ENCODE assay signal across 15 mouse cellular contexts in genomic region chr10:22633406-22634306, GRCm38 (mm10). TPM values are rescaled to one million over a fixed set of nuclear protein-coding genes. Genes with fewer than 3 reads are reported as not detected.
A peak's percentile ranks its signal among the peaks of the same experiment; 100 is the strongest.
DNase-seq lines count a peak whose midpoint lies in the region; ATAC-seq and TF ChIP-seq lines count a peak whose summit lies in the region.
"Had no signal": no experiment of that assay in that cellular context is flagged by ENCODE, and none has a peak within 500 bp of the region (broad histone marks: within the 10 kb centered on the region; RNA-seq: fewer than 3 reads in every experiment).

No protein-coding gene starts in this region.

- no peaks in the 10 kb centered on the region for H3K27me3 ChIP-seq in hindbrain, embryonic 10.5 days (ENCODE audit: insufficient read depth, poor library complexity, severe bottlenecking)
- no peaks in the 10 kb centered on the region for H3K27me3 ChIP-seq in hindbrain, postnatal 0 days (ENCODE audit: insufficient read depth, low read length)
- H3K27me3 ChIP-seq in neural tube, embryonic 13.5 days: no peaks in the 10 kb centered on the region
- H3K27me3 ChIP-seq in hindbrain, embryonic 12.5 days: no peaks in the 10 kb centered on the region
- H3K27me3 ChIP-seq in neural tube, embryonic 14.5 days (ENCODE audit: control insufficient read depth, insufficient read depth, low read length): no peaks in the 10 kb centered on the region
- H3K27me3 ChIP-seq: heart, embryonic 12.5 days; liver, embryonic 15.5 days had no signal

- H3K4me2 ChIP-seq in hindbrain, postnatal 0 days (ENCODE audit: low read depth, low read length): no peak overlapping the region
- no peak overlapping the region for H3K4me2 ChIP-seq in neural tube, embryonic 13.5 days
- H3K4me2 ChIP-seq in hindbrain, embryonic 12.5 days (replicated peaks): no peak overlapping the region
- no peak overlapping the region for H3K4me2 ChIP-seq in neural tube, embryonic 14.5 days (ENCODE audit: low read depth, low read length)
- H3K4me2 ChIP-seq: heart, embryonic 12.5 days; liver, embryonic 15.5 days had no signal

- no peak overlapping the region for H3K9ac ChIP-seq in hindbrain, postnatal 0 days (replicated peaks; ENCODE audit: low read length)
- H3K9ac ChIP-seq in neural tube, embryonic 13.5 days: no peak overlapping the region
- H3K9ac ChIP-seq in hindbrain, embryonic 12.5 days: no peak overlapping the region
- H3K9ac ChIP-seq in neural tube, embryonic 14.5 days (replicated peaks; ENCODE audit: low read depth, low read length): no peak overlapping the region
- H3K9ac ChIP-seq: heart, embryonic 12.5 days; liver, embryonic 15.5 days had no signal

- DNase-seq in hindbrain, embryonic 10.5 days (ENCODE audit: low spot score): no peak
- DNase-seq in hindbrain, postnatal 0 days (ENCODE audit: low spot score): no peak
- no peak for DNase-seq in neural tube, embryonic 10.5 days (ENCODE audit: extremely low spot score, low spot score)
- DNase-seq in kidney, adult 8-10 months: no peak
- DNase-seq: adrenal gland, postnatal 14 days; cerebellum, adult 8-10 months; kidney, adult 2 months; lung, postnatal 36 days had no signal

- no peak for ATAC-seq in hindbrain, postnatal 0 days
- peak; percentile 63; the same call in 1 of the 2 replicates for ATAC-seq in neural tube, embryonic 13.5 days (ENCODE audit: low read depth)
- peak; percentile 72; the same call in 1 of the 2 replicates for ATAC-seq in hindbrain, embryonic 12.5 days (ENCODE audit: low FRiP score)
- ATAC-seq in neural tube, embryonic 14.5 days (ENCODE audit: low read depth): peak; percentile 46; the same call in 1 of the 2 replicates
- no peak for ATAC-seq in erythroblast, adult 5-6 weeks (replicated peaks; ENCODE audit: low FRiP score, poor library complexity, severe bottlenecking)

- 38% methylated on average over 6 of the region's 6 CpGs for WGBS in hindbrain, embryonic 10.5 days
- WGBS in hindbrain, postnatal 0 days: 37% methylated on average over 6 of the region's 6 CpGs
- 42% methylated on average over 6 of the region's 6 CpGs for WGBS in neural tube, embryonic 13.5 days
- 33% methylated on average over 6 of the region's 6 CpGs for WGBS in hindbrain, embryonic 12.5 days
- 43% methylated on average over 6 of the region's 6 CpGs for WGBS in neural tube, embryonic 14.5 days

- no peak overlapping the region for H3K4me3 ChIP-seq in hindbrain, embryonic 10.5 days
- no peak overlapping the region for H3K4me3 ChIP-seq in hindbrain, postnatal 0 days (ENCODE audit: low read length)
- H3K4me3 ChIP-seq in neural tube, embryonic 13.5 days: no peak overlapping the region
- H3K4me3 ChIP-seq in hindbrain, embryonic 12.5 days: no peak overlapping the region
- H3K4me3 ChIP-seq in neural tube, embryonic 14.5 days (ENCODE audit: low read depth, low read length): no peak overlapping the region
- H3K4me3 ChIP-seq: erythroblast, embryonic 14.5 days; heart, embryonic 12.5 days; liver, embryonic 15.5 days had no signal

- H3K4me1 ChIP-seq in hindbrain, embryonic 10.5 days (replicated peaks): peaks cover 13% of the 10 kb centered on the region
- H3K4me1 ChIP-seq in hindbrain, postnatal 0 days (ENCODE audit: insufficient read depth, low read length): no peaks in the 10 kb centered on the region
- no peaks in the 10 kb centered on the region; the same call in 1 of the 2 replicates for H3K4me1 ChIP-seq in neural tube, embryonic 13.5 days (replicated peaks)
- peaks cover 4% of the 10 kb centered on the region for H3K4me1 ChIP-seq in hindbrain, embryonic 12.5 days
- no peaks in the 10 kb centered on the region for H3K4me1 ChIP-seq in neural tube, embryonic 14.5 days (ENCODE audit: control insufficient read depth, insufficient read depth, low read length)
- H3K4me1 ChIP-seq: heart, embryonic 12.5 days; liver, embryonic 15.5 days had no signal

- TF ChIP-seq CTCF in hindbrain, postnatal 0 days (IDR thresholded peaks at IDR 0.05; ENCODE audit: low read depth): no peak

- H3K36me3 ChIP-seq in hindbrain, embryonic 10.5 days: no peaks in the 10 kb centered on the region
- H3K36me3 ChIP-seq in hindbrain, postnatal 0 days (ENCODE audit: insufficient read depth, low read length): no peaks in the 10 kb centered on the region
- no peaks in the 10 kb centered on the region for H3K36me3 ChIP-seq in neural tube, embryonic 13.5 days
- no peaks in the 10 kb centered on the region for H3K36me3 ChIP-seq in hindbrain, embryonic 12.5 days
- H3K36me3 ChIP-seq in neural tube, embryonic 14.5 days (ENCODE audit: control insufficient read depth, insufficient read depth, low read length): no peaks in the 10 kb centered on the region
- H3K36me3 ChIP-seq: heart, embryonic 12.5 days; liver, embryonic 15.5 days had no signal

- no peaks in the 10 kb centered on the region for H3K9me3 ChIP-seq in hindbrain, embryonic 10.5 days
- no peaks in the 10 kb centered on the region for H3K9me3 ChIP-seq in hindbrain, postnatal 0 days (ENCODE audit: low read length)
- no peaks in the 10 kb centered on the region for H3K9me3 ChIP-seq in neural tube, embryonic 13.5 days
- no peaks in the 10 kb centered on the region for H3K9me3 ChIP-seq in hindbrain, embryonic 12.5 days (replicated peaks)
- no peaks in the 10 kb centered on the region for H3K9me3 ChIP-seq in neural tube, embryonic 14.5 days (ENCODE audit: control insufficient read depth, low read length)
- H3K9me3 ChIP-seq: heart, embryonic 12.5 days; liver, embryonic 15.5 days had no signal

- peak overlapping the region; percentile 41; the same call in 1 of the 2 replicates for H3K27ac ChIP-seq in hindbrain, embryonic 10.5 days
- H3K27ac ChIP-seq in hindbrain, postnatal 0 days: no peak overlapping the region
- H3K27ac ChIP-seq in neural tube, embryonic 13.5 days (replicated peaks): no peak overlapping the region
- H3K27ac ChIP-seq in hindbrain, embryonic 12.5 days: no peak overlapping the region
- no peak overlapping the region for H3K27ac ChIP-seq in neural tube, embryonic 14.5 days (ENCODE audit: low read depth, low read length)
- H3K27ac ChIP-seq: liver, embryonic 15.5 days had no signal

RNA-seq across cellular contexts. Expression of gene Slc2a12, which starts 11.2 kb away (rescaled TPM):
- 1.9 and 2.0 TPM in 2 replicates for polyA plus RNA-seq in hindbrain, embryonic 10.5 days (2016; fragmentation: Nextera tagmentation; extraction: Ambion mirVana)
- 8.1 and 10.0 TPM in 2 replicates for total RNA-seq in hindbrain, postnatal 0 days (2014; rRNA removed)
- 7.9 and 8.5 TPM in 2 replicates for polyA plus RNA-seq in hindbrain, postnatal 0 days (2015; fragmentation: Nextera tagmentation; extraction: Ambion mirVana)
- 1.4 and 1.6 TPM in 2 replicates for polyA plus RNA-seq in neural tube, embryonic 13.5 days (2015; fragmentation: Nextera tagmentation; extraction: Ambion mirVana)
- 3.7 and 4.1 TPM in 2 replicates for polyA plus RNA-seq in hindbrain, embryonic 12.5 days (2016; fragmentation: Nextera tagmentation; extraction: Ambion mirVana)
- 0.99 and 1.7 TPM in 2 replicates for polyA plus RNA-seq in neural tube, embryonic 14.5 days (2014; fragmentation: Nextera tagmentation; extraction: Ambion mirVana)
- total RNA-seq in erythroblast, adult 5-6 weeks (2015; ENCODE audit: low replicate concordance): not detected in 2 replicates
- not detected in 2 replicates for total RNA-seq in erythroblast, adult 5-6 weeks (2017; ENCODE audit: low replicate concordance)
- polyA plus RNA-seq: erythroblast, embryonic 14.5 days had no signal

Comparison
In these comparisons a context has a peak if more than half of its experiments do, and no peak if none do; other contexts are left out.
1. ATAC-seq: peak in neural tube, embryonic 13.5 days (single experiment), hindbrain, embryonic 12.5 days (single experiment) and neural tube, embryonic 14.5 days (single experiment); none in hindbrain, postnatal 0 days (single experiment) and erythroblast, adult 5-6 weeks (single experiment).